Mouse (Mus musculus): Measurements from ENCODE around the gene Cideb. TPM values are rescaled to one million over a fixed set of nuclear protein-coding genes. Genes with fewer than 3 reads are reported as not detected.

Gene Cideb
- polyA plus RNA-seq, 1 experiment, result 16.3 TPM

Other genes with a start within 250 kb of the Cideb start
- gene Cpne6, start 248.0 kb downstream of the Cideb start, polyA plus RNA-seq (2012; ENCODE audit: insufficient read depth, insufficient read length, missing spikeins), result not detected in 2 replicates
- not detected in 2 replicates for gene Nrl, start 233.5 kb downstream of the Cideb start, polyA plus RNA-seq (2012; ENCODE audit: insufficient read depth, insufficient read length, missing spikeins)
- gene Pck2, start 218.2 kb downstream of the Cideb start, polyA plus RNA-seq (2012; ENCODE audit: insufficient read depth, insufficient read length, missing spikeins), result 5.0 and 10.3 TPM in 2 replicates
- gene Dcaf11, start 198.5 kb downstream of the Cideb start, polyA plus RNA-seq (2012; ENCODE audit: insufficient read depth, insufficient read length, missing spikeins), result 45.4 and 56.7 TPM in 2 replicates
- not detected in 2 replicates for gene A730061H03Rik, start 198.1 kb downstream of the Cideb start, polyA plus RNA-seq (2012; ENCODE audit: insufficient read depth, insufficient read length, missing spikeins)
- 4.7 and 5.4 TPM in 2 replicates for gene Fitm1, start 182.8 kb downstream of the Cideb start, polyA plus RNA-seq (2012; ENCODE audit: insufficient read depth, insufficient read length, missing spikeins)
- 191 and 217 TPM in 2 replicates for gene Psme1, start 180.3 kb downstream of the Cideb start, polyA plus RNA-seq (2012; ENCODE audit: insufficient read depth, insufficient read length, missing spikeins)
- gene Emc9, start 173.2 kb downstream of the Cideb start, polyA plus RNA-seq (2012; ENCODE audit: insufficient read depth, insufficient read length, missing spikeins), result 42.1 and 45.5 TPM in 2 replicates
- gene Psme2, start 167.3 kb downstream of the Cideb start, polyA plus RNA-seq (2012; ENCODE audit: insufficient read depth, insufficient read length, missing spikeins), result 248 and 256 TPM in 2 replicates
- gene Rnf31, start 166.8 kb downstream of the Cideb start, polyA plus RNA-seq (2012; ENCODE audit: insufficient read depth, insufficient read length, missing spikeins), result 11.1 and 12.0 TPM in 2 replicates
- 4.8 and 7.4 TPM in 2 replicates for gene Irf9, start 154.9 kb downstream of the Cideb start, polyA plus RNA-seq (2012; ENCODE audit: insufficient read depth, insufficient read length, missing spikeins)
- gene Rec8, start 140.4 kb downstream of the Cideb start, polyA plus RNA-seq (2012; ENCODE audit: insufficient read depth, insufficient read length, missing spikeins), result not detected in 2 replicates
- 25.0 and 31.0 TPM in 2 replicates for gene Ipo4, start 122.5 kb downstream of the Cideb start, polyA plus RNA-seq (2012; ENCODE audit: insufficient read depth, insufficient read length, missing spikeins)
- 2.7 and 3.4 TPM in 2 replicates for gene Gm49378, start 120.6 kb downstream of the Cideb start, polyA plus RNA-seq (2012; ENCODE audit: insufficient read depth, insufficient read length, missing spikeins)
- 21.6 and 26.6 TPM in 2 replicates for gene Tm9sf1, start 114.7 kb downstream of the Cideb start, polyA plus RNA-seq (2012; ENCODE audit: insufficient read depth, insufficient read length, missing spikeins)
- not detected in 2 replicates for gene Tssk4, start 108.3 kb downstream of the Cideb start, polyA plus RNA-seq (2012; ENCODE audit: insufficient read depth, insufficient read length, missing spikeins)
- gene Mdp1, start 98.0 kb downstream of the Cideb start, polyA plus RNA-seq (2012; ENCODE audit: insufficient read depth, insufficient read length, missing spikeins), result 29.0 and 33.3 TPM in 2 replicates
- gene Gmpr2, start 86.5 kb downstream of the Cideb start, polyA plus RNA-seq (2012; ENCODE audit: insufficient read depth, insufficient read length, missing spikeins), result 19.8 and 20.3 TPM in 2 replicates
- 243 and 245 TPM in 2 replicates for gene Nedd8, start 86.3 kb downstream of the Cideb start, polyA plus RNA-seq (2012; ENCODE audit: insufficient read depth, insufficient read length, missing spikeins)
- gene Tinf2, start 76.6 kb downstream of the Cideb start, polyA plus RNA-seq (2012; ENCODE audit: insufficient read depth, insufficient read length, missing spikeins), result 8.2 and 9.2 TPM in 2 replicates
- not detected in 2 replicates for gene Tgm1, start 44.5 kb downstream of the Cideb start, polyA plus RNA-seq (2012; ENCODE audit: insufficient read depth, insufficient read length, missing spikeins)
- 8.9 and 10.1 TPM in 2 replicates for gene Rabggta, start 36.2 kb downstream of the Cideb start, polyA plus RNA-seq (2012; ENCODE audit: insufficient read depth, insufficient read length, missing spikeins)
- gene Dhrs1, start 12.8 kb downstream of the Cideb start, polyA plus RNA-seq (2012; ENCODE audit: insufficient read depth, insufficient read length, missing spikeins), result 58.8 and 101 TPM in 2 replicates
- 4.8 and 5.5 TPM in 2 replicates for gene Nop9, start 12.8 kb downstream of the Cideb start, polyA plus RNA-seq (2012; ENCODE audit: insufficient read depth, insufficient read length, missing spikeins)
- not detected in 2 replicates for gene Ltb4r2, start 3.0 kb upstream of the Cideb start, polyA plus RNA-seq (2012; ENCODE audit: insufficient read depth, insufficient read length, missing spikeins)
- gene Ltb4r1, start 7.5 kb upstream of the Cideb start, polyA plus RNA-seq (2012; ENCODE audit: insufficient read depth, insufficient read length, missing spikeins), result not detected in 2 replicates
- gene Adcy4, start 25.6 kb upstream of the Cideb start, polyA plus RNA-seq (2012; ENCODE audit: insufficient read depth, insufficient read length, missing spikeins), result 4.1 and 6.3 TPM in 2 replicates
- 3.7 and 5.0 TPM in 2 replicates for gene Ripk3, start 30.4 kb upstream of the Cideb start, polyA plus RNA-seq (2012; ENCODE audit: insufficient read depth, insufficient read length, missing spikeins)
- 1.5 and 1.8 TPM in 2 replicates for gene Nfatc4, start 64.7 kb upstream of the Cideb start, polyA plus RNA-seq (2012; ENCODE audit: insufficient read depth, insufficient read length, missing spikeins)
- 0.87 and 1.0 TPM in 2 replicates for gene Nynrin, start 95.6 kb upstream of the Cideb start, polyA plus RNA-seq (2012; ENCODE audit: insufficient read depth, insufficient read length, missing spikeins)
- not detected in 2 replicates for gene Cbln3, start 125.9 kb upstream of the Cideb start, polyA plus RNA-seq (2012; ENCODE audit: insufficient read depth, insufficient read length, missing spikeins)
- 4.2 and 5.5 TPM in 2 replicates for gene Khnyn, start 126.5 kb upstream of the Cideb start, polyA plus RNA-seq (2012; ENCODE audit: insufficient read depth, insufficient read length, missing spikeins)
- gene Sdr39u1, start 141.8 kb upstream of the Cideb start, polyA plus RNA-seq (2012; ENCODE audit: insufficient read depth, insufficient read length, missing spikeins), result 134 and 149 TPM in 2 replicates
- 6.1 and 8.2 TPM in 2 replicates for gene Cma1, start 186.2 kb upstream of the Cideb start, polyA plus RNA-seq (2012; ENCODE audit: insufficient read depth, insufficient read length, missing spikeins)
- not detected in 2 replicates for gene Cma2, start 192.5 kb upstream of the Cideb start, polyA plus RNA-seq (2012; ENCODE audit: insufficient read depth, insufficient read length, missing spikeins)